In the genomic region with DNA sequence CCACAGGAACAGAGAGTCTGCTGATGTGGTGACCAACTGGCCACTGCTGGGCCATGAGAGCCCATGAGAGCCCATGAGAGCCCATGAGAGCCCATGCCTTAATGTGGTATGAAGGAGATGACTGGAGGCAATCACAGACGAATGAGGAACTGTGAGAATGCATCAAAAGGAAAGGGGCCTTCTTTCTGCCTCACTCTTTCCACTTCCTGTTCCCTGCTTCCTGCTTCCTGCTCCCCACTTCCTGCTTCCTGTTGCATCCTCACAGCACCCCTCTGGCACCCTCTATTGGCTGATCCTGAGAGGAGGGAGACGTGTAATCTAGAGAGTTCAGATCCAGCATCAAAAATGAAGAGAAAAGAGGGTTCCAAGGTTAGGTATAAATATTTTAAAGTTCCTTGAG, we compare ENCODE assay signal across 18 mouse cellular contexts.
DNase-seq lines count a peak whose midpoint lies in the region; ATAC-seq and TF ChIP-seq lines count a peak whose summit lies in the region.
"Had no signal": no experiment of that assay in that cellular context is flagged by ENCODE, and none has a peak within 500 bp of the region (broad histone marks: within the 10 kb centered on the region; RNA-seq: fewer than 3 reads in every experiment).

No protein-coding gene starts in this region.

- no peaks in the 10 kb centered on the region for H3K27me3 ChIP-seq in heart, postnatal 0 days (ENCODE audit: control insufficient read depth, insufficient read depth, low read length)
- H3K27me3 ChIP-seq in lung, embryonic 14.5 days (ENCODE audit: insufficient read depth, low read length): no peaks in the 10 kb centered on the region
- no peaks in the 10 kb centered on the region for H3K27me3 ChIP-seq in ES-Bruce4 (ENCODE audit: control insufficient read depth, insufficient read depth, low read length, poor library complexity, severe bottlenecking)
- H3K27me3 ChIP-seq: embryonic facial prominence, embryonic 13.5 days; heart, embryonic 15.5 days had no signal

- no peak for TF ChIP-seq EP300 in heart, postnatal 0 days (IDR thresholded peaks at IDR 0.05; ENCODE audit: low read depth)
- TF ChIP-seq EP300 in ES-Bruce4 (IDR thresholded peaks at IDR 0.05; ENCODE audit: insufficient read depth, low read depth, low read length): no peak

- DNase-seq in heart, postnatal 0 days (ENCODE audit: low spot score): no peak
- DNase-seq in heart, postnatal 10 days: no peak
- DNase-seq in lung, embryonic 14.5 days: peak; percentile 32
- no peak for DNase-seq in lung, postnatal 36 days
- no peak for DNase-seq in cerebellum, postnatal 14 days
- DNase-seq in gastrocnemius, postnatal 36 days: no peak
- DNase-seq: cerebellum, adult 8-10 months; gastrocnemius, postnatal 14 days; kidney, adult 18-20 months; left cerebral cortex, postnatal 4 days had no signal

- 64% methylated on average over 2 of the region's 2 CpGs for WGBS in heart, postnatal 0 days
- WGBS in lung, embryonic 14.5 days: 68% methylated on average over 2 of the region's 2 CpGs

- no peak for ATAC-seq in heart, postnatal 0 days (ENCODE audit: insufficient read depth, low read depth)
- no peak for ATAC-seq in lung, embryonic 14.5 days (ENCODE audit: insufficient read depth)
- ATAC-seq: forebrain, embryonic 14.5 days had no signal

- no peak overlapping the region for H3K4me2 ChIP-seq in heart, postnatal 0 days (ENCODE audit: low read depth, low read length)
- no peak overlapping the region for H3K4me2 ChIP-seq in lung, embryonic 14.5 days
- H3K4me2 ChIP-seq: embryonic facial prominence, embryonic 13.5 days; heart, embryonic 15.5 days; stomach, embryonic 15.5 days had no signal

- intact Hi-C loops in heart, postnatal 10 days (cut with DNase I): no loop called here
- intact Hi-C loops in gastrocnemius, postnatal 36 days (cut with DNase I): no loop called here

- H3K9ac ChIP-seq in heart, postnatal 0 days (replicated peaks; ENCODE audit: low read depth, low read length): no peak overlapping the region
- H3K9ac ChIP-seq in lung, embryonic 14.5 days: no peak overlapping the region
- no peak overlapping the region for H3K9ac ChIP-seq in ES-Bruce4 (ENCODE audit: low read depth, poor library complexity, severe bottlenecking)
- H3K9ac ChIP-seq: embryonic facial prominence, embryonic 13.5 days; heart, embryonic 15.5 days; liver, embryonic 14.5 days; stomach, embryonic 15.5 days had no signal

- H3K4me3 ChIP-seq in heart, postnatal 0 days (ENCODE audit: low read depth, low read length): no peak overlapping the region
- H3K4me3 ChIP-seq in lung, embryonic 14.5 days (ENCODE audit: low read depth, low read length): no peak overlapping the region
- no peak overlapping the region for H3K4me3 ChIP-seq in ES-Bruce4 (ENCODE audit: low read depth, low read length)
- no peak overlapping the region for H3K4me3 ChIP-seq in cortical plate, adult 2 months (ENCODE audit: insufficient read depth, low read length)
- H3K4me3 ChIP-seq: embryonic facial prominence, embryonic 13.5 days; heart, embryonic 15.5 days; myocyte; stomach, embryonic 15.5 days had no signal

- H3K9me3 ChIP-seq in heart, postnatal 0 days (replicated peaks; ENCODE audit: control insufficient read depth, low read length): no peaks in the 10 kb centered on the region
- H3K9me3 ChIP-seq in lung, embryonic 14.5 days (ENCODE audit: low read depth, low read length): no peaks in the 10 kb centered on the region
- H3K9me3 ChIP-seq in ES-Bruce4 (replicated peaks; ENCODE audit: control insufficient read depth, insufficient read depth, low read length, poor library complexity, severe bottlenecking): no peaks in the 10 kb centered on the region
- H3K9me3 ChIP-seq: embryonic facial prominence, embryonic 13.5 days; heart, embryonic 15.5 days; stomach, embryonic 15.5 days had no signal

- TF ChIP-seq CTCF in heart, postnatal 0 days (IDR thresholded peaks at IDR 0.05; ENCODE audit: low read depth): peak; percentile 35
- peak; percentile 51 for TF ChIP-seq CTCF in lung, embryonic 14.5 days (IDR thresholded peaks at IDR 0.05; ENCODE audit: low read depth)
- TF ChIP-seq CTCF in ES-Bruce4 (IDR thresholded peaks at IDR 0.05; ENCODE audit: low read depth, low read length): peak; percentile 32
- TF ChIP-seq CTCF in cortical plate, adult 2 months (IDR thresholded peaks at IDR 0.05; ENCODE audit: extremely low read depth, insufficient read depth, low read length): 0 out of 2 replicates have a peak, but pooled peaks have one; percentile 15

- no peak overlapping the region for H3K27ac ChIP-seq in heart, postnatal 0 days (ENCODE audit: low read depth)
- H3K27ac ChIP-seq in lung, embryonic 14.5 days (ENCODE audit: low read depth): no peak overlapping the region
- H3K27ac ChIP-seq in ES-Bruce4 (ENCODE audit: insufficient read depth, low read length): no peak overlapping the region
- H3K27ac ChIP-seq in cortical plate, adult 2 months (ENCODE audit: insufficient read depth, low read length): no peak overlapping the region
- H3K27ac ChIP-seq: embryonic facial prominence, embryonic 13.5 days; heart, embryonic 15.5 days; liver, embryonic 14.5 days; stomach, embryonic 15.5 days had no signal

- no peak for TF ChIP-seq POLR2A in ES-Bruce4 (IDR thresholded peaks at IDR 0.05; ENCODE audit: insufficient read depth, low read length)
- TF ChIP-seq POLR2A in cortical plate, adult 2 months (IDR thresholded peaks at IDR 0.05; ENCODE audit: extremely low read depth, insufficient read depth, low read length): no peak

- H3K36me3 ChIP-seq in heart, postnatal 0 days (replicated peaks; ENCODE audit: control insufficient read depth, insufficient read depth, low read length): no peaks in the 10 kb centered on the region
- no peaks in the 10 kb centered on the region for H3K36me3 ChIP-seq in lung, embryonic 14.5 days (ENCODE audit: insufficient read depth)
- no peaks in the 10 kb centered on the region for H3K36me3 ChIP-seq in ES-Bruce4 (ENCODE audit: control insufficient read depth, insufficient read depth, low read length, poor library complexity, severe bottlenecking)
- H3K36me3 ChIP-seq: embryonic facial prominence, embryonic 13.5 days; heart, embryonic 15.5 days; stomach, embryonic 15.5 days had no signal

- H3K4me1 ChIP-seq in heart, postnatal 0 days (ENCODE audit: control insufficient read depth, insufficient read depth): no peaks in the 10 kb centered on the region
- H3K4me1 ChIP-seq in lung, embryonic 14.5 days (ENCODE audit: insufficient read depth): no peaks in the 10 kb centered on the region
- H3K4me1 ChIP-seq in ES-Bruce4 (ENCODE audit: control insufficient read depth, insufficient read depth, low read length): no peaks in the 10 kb centered on the region
- no peaks in the 10 kb centered on the region for H3K4me1 ChIP-seq in cortical plate, adult 2 months (ENCODE audit: control insufficient read depth, insufficient read depth, low read length)
- H3K4me1 ChIP-seq: embryonic facial prominence, embryonic 13.5 days; heart, embryonic 15.5 days; stomach, embryonic 15.5 days had no signal
